Mouse (Mus musculus): ENCODE results near the gene Ing1. TPM values are rescaled to one million over a fixed set of nuclear protein-coding genes. Genes with fewer than 3 reads are reported as not detected.

Ing1 gene
- polyA plus RNA-seq, 1 experiment from 2014 or later, result 26.6 TPM

DNA sequence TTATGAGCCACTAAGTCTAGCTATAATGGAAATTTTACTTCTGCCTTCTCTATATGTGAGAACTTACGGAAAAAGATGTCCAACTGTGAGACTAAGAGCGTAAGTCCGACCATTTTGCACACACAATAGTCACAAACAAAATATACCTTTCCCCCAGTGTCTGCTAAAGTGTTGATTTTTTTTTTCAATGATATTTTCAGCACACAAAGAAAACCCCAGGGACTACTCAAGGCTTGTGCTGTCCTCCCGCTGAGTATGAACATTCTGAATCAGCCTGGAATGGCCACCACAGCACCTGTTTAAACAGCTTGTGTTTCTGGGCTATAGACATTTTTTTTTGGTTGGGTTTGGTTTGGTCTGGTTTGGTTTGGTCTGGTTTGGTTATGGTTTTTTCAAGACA, 15.4 kb downstream of the Ing1 start:
- 93% methylated on average over 4 of the region's 4 CpGs for WGBS
- ATAC-seq (ENCODE audit: insufficient number of reproducible peaks, insufficient read depth, low FRiP score, low read depth), result no peak
- Histone ChIP-seq H3K27ac (replicated peaks in 1 of 2; ENCODE audit: control insufficient read depth in 1 of 2, insufficient read depth in 1 of 2, low read depth in 2 of 2, low read length in 2 of 2) (no peak overlapping the region), H3K36me3 (ENCODE audit: control insufficient read depth, insufficient read depth, low read length) (peaks cover 12% of the 10 kb centered on the region; the same call in 1 of the 2 replicates), H3K9ac (ENCODE audit: low read length) (no peak overlapping the region), H3K4me3 (ENCODE audit: control insufficient read depth in 1 of 2, insufficient read depth in 1 of 2, low read depth in 1 of 2, low read length in 2 of 2) (no peak overlapping the region), H3K9me3 (ENCODE audit: control insufficient read depth, low read length) (no peaks in the 10 kb centered on the region), H3K4me1 (ENCODE audit: control insufficient read depth in 2 of 2, insufficient read depth in 2 of 2, low read length in 2 of 2) (no peaks in the 10 kb centered on the region), H3K27me3 (ENCODE audit: control insufficient read depth, insufficient read depth, low read length) (no peaks in the 10 kb centered on the region), H3K4me2 (ENCODE audit: low read length) (no peak overlapping the region)

DNA sequence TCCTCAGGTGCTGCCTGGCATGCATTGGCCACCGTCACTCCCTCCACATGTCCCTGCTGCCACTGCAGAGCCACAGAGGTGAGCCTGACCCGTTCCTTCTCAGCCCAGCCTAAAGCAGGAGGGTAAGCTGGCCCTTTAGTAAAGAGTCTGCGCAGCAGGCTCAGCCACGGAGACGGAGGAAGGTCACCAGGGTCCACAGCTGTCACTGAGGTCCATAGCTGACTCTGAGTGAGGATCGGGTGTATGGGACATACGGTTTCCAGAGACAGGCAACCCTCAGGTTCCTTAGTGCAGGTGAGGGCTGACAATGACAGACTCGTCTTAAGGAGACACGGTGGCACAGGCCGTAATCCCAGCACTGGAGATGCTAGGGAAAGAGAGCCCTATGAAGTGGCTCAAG, 16.6 kb downstream of the Ing1 start:
- H3K27ac ChIP-seq (replicated peaks in 1 of 2; ENCODE audit: control insufficient read depth in 1 of 2, insufficient read depth in 1 of 2, low read depth in 2 of 2, low read length in 2 of 2), result no peak overlapping the region
- no peaks in the 10 kb centered on the region for H3K9me3 ChIP-seq (ENCODE audit: control insufficient read depth, low read length)
- peaks cover 9% of the 10 kb centered on the region; the same call in 1 of the 2 replicates for H3K36me3 ChIP-seq (ENCODE audit: control insufficient read depth, insufficient read depth, low read length)
- H3K4me3 ChIP-seq (ENCODE audit: control insufficient read depth in 1 of 2, insufficient read depth in 1 of 2, low read depth in 1 of 2, low read length in 2 of 2), result no peak overlapping the region
- no peak overlapping the region for H3K4me2 ChIP-seq (ENCODE audit: low read length)
- H3K4me1 ChIP-seq (ENCODE audit: control insufficient read depth in 2 of 2, insufficient read depth in 2 of 2, low read length in 2 of 2), result no peaks in the 10 kb centered on the region
- no peak for ATAC-seq (ENCODE audit: insufficient number of reproducible peaks, insufficient read depth, low FRiP score, low read depth)
- WGBS, result 86% methylated on average over 10 of the region's 10 CpGs
- no peak overlapping the region for H3K9ac ChIP-seq (ENCODE audit: low read length)
- H3K27me3 ChIP-seq (ENCODE audit: control insufficient read depth, insufficient read depth, low read length), result no peaks in the 10 kb centered on the region

DNA sequence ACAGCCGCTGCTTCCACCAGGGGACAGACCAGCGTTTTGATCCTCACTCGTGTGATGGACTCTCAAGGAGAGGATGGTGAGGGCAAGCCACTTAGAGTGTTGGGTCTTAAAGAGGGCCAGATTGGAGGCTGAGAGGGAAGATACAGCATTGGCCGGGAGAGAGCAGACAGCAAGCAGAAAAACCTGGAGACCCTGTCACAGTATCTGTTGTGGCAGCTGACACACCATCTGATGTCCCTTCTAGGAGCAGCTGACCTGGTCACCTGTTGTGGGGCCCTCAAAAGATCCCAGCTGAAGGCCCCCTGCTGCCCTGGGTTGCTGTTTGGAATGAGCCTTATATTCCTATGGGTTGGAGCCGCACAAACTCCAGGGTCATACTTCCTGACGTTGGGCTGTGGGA, 17.1 kb downstream of the Ing1 start:
- no peak overlapping the region for H3K4me2 ChIP-seq (ENCODE audit: low read length)
- no peaks in the 10 kb centered on the region for H3K4me1 ChIP-seq (ENCODE audit: control insufficient read depth in 2 of 2, insufficient read depth in 2 of 2, low read length in 2 of 2)
- no peak overlapping the region for H3K27ac ChIP-seq (replicated peaks in 1 of 2; ENCODE audit: control insufficient read depth in 1 of 2, insufficient read depth in 1 of 2, low read depth in 2 of 2, low read length in 2 of 2)
- no peak overlapping the region for H3K4me3 ChIP-seq (ENCODE audit: control insufficient read depth in 1 of 2, insufficient read depth in 1 of 2, low read depth in 1 of 2, low read length in 2 of 2)
- no peak for ATAC-seq (ENCODE audit: insufficient number of reproducible peaks, insufficient read depth, low FRiP score, low read depth)
- no peaks in the 10 kb centered on the region for H3K9me3 ChIP-seq (ENCODE audit: control insufficient read depth, low read length)
- peaks cover 7% of the 10 kb centered on the region; the same call in 1 of the 2 replicates for H3K36me3 ChIP-seq (ENCODE audit: control insufficient read depth, insufficient read depth, low read length)
- H3K9ac ChIP-seq (ENCODE audit: low read length), result no peak overlapping the region
- 53% methylated on average over 6 of the region's 6 CpGs for WGBS
- H3K27me3 ChIP-seq (ENCODE audit: control insufficient read depth, insufficient read depth, low read length), result no peaks in the 10 kb centered on the region

DNA sequence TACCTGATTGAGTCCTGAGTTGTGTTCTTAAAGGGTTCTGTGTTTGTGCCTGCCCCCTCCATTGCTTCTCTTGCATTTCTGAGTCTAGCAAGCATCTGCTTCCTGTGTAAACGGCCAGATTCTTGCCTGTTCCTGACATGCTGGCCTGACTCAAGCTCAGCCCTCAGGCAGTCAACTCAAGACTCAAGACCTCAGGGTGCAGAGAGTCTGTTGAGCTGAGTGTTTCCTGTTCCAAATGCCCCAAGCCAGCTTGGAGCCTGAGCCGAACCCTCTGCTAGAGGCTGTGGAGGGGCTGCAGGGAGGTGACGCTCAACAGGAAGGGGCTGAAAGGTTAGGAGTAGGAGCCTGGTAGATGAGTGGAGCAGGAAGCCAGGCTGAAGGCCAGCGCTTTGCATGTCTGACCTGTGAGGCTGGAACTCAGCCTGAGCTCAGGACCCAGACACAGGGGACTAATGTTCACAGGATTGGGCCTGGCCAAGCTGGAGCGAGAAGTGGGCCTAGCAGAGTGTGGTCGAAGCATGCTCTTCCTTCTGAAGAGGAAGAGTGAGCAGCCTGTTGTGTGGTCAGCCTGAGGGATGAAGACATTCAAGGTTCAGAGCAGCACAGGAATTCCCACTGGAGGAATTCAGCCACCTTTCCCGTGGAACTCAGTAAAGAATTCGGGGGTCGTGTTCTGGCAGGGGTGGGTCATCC, 19.7 kb downstream of the Ing1 start:
- WGBS, result 50% methylated on average over 9 of the region's 9 CpGs
- Histone ChIP-seq H3K4me3 (ENCODE audit: control insufficient read depth in 1 of 2, insufficient read depth in 1 of 2, low read depth in 1 of 2, low read length in 2 of 2) (no peak overlapping the region), H3K9ac (ENCODE audit: low read length) (no peak overlapping the region), H3K27me3 (ENCODE audit: control insufficient read depth, insufficient read depth, low read length) (no peaks in the 10 kb centered on the region), H3K27ac (replicated peaks in 1 of 2; ENCODE audit: control insufficient read depth in 1 of 2, insufficient read depth in 1 of 2, low read depth in 2 of 2, low read length in 2 of 2) (0 out of 4 replicates have a peak overlapping the region, but pooled peaks of 1 of the 2 experiments have one; percentile 3), H3K36me3 (ENCODE audit: control insufficient read depth, insufficient read depth, low read length) (no peaks in the 10 kb centered on the region), H3K9me3 (ENCODE audit: control insufficient read depth, low read length) (no peaks in the 10 kb centered on the region), H3K4me2 (ENCODE audit: low read length) (no peak overlapping the region), H3K4me1 (ENCODE audit: control insufficient read depth in 2 of 2, insufficient read depth in 2 of 2, low read length in 2 of 2) (no peaks in the 10 kb centered on the region)
- no peak for ATAC-seq (ENCODE audit: insufficient number of reproducible peaks, insufficient read depth, low FRiP score, low read depth)

DNA sequence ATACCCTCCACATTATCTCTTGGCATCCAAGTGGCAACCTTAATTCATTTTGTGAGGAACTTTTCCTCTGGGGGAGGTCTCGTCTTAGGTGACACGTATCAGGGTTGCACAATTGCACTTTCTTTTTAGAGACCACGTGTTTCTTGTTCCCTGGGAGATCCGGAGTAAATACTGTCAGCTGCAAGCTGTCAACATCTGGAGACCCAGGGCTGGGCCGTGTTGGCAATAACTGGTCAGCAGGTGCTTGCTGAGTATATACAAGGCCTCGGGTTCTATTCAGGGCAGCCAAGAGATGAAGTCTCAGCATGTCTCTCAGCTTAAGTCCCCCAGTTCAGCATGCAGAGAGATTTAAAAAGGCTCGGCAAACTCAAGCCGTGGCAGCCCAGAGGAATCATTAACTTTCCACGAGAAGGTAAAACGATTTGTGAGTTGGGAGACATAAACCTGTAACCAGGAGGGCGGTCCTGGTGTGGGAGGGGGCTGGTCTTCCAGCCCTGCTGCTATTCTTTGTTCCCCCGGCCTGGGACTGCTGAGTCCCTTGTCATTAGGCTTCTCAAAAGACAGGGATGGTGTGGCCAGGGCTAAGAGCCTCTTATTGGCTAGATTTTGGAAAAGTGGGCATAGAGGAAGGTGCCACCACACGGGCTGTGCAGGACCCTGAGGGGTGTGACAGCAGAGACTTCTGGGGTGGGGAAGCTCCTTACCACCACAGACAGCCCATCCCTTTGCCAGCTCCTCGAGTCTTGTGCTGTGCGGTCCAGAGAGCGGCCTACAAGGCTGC, 20.4 kb downstream of the Ing1 start:
- H3K9ac ChIP-seq (ENCODE audit: low read length), result no peak overlapping the region
- no peaks in the 10 kb centered on the region for H3K36me3 ChIP-seq (ENCODE audit: control insufficient read depth, insufficient read depth, low read length)
- 65% methylated on average over 16 of the region's 16 CpGs for WGBS
- H3K9me3 ChIP-seq (ENCODE audit: control insufficient read depth, low read length), result no peaks in the 10 kb centered on the region
- H3K4me1 ChIP-seq (ENCODE audit: control insufficient read depth in 2 of 2, insufficient read depth in 2 of 2, low read length in 2 of 2), result no peaks in the 10 kb centered on the region
- H3K27ac ChIP-seq (replicated peaks in 1 of 2; ENCODE audit: control insufficient read depth in 1 of 2, insufficient read depth in 1 of 2, low read depth in 2 of 2, low read length in 2 of 2), result 0 out of 4 replicates have a peak overlapping the region, but pooled peaks of 1 of the 2 experiments have one; percentile 3
- no peaks in the 10 kb centered on the region for H3K27me3 ChIP-seq (ENCODE audit: control insufficient read depth, insufficient read depth, low read length)
- no peak overlapping the region for H3K4me2 ChIP-seq (ENCODE audit: low read length)
- no peak overlapping the region for H3K4me3 ChIP-seq (ENCODE audit: control insufficient read depth in 1 of 2, insufficient read depth in 1 of 2, low read depth in 1 of 2, low read length in 2 of 2)
- no peak for ATAC-seq (ENCODE audit: insufficient number of reproducible peaks, insufficient read depth, low FRiP score, low read depth)

DNA sequence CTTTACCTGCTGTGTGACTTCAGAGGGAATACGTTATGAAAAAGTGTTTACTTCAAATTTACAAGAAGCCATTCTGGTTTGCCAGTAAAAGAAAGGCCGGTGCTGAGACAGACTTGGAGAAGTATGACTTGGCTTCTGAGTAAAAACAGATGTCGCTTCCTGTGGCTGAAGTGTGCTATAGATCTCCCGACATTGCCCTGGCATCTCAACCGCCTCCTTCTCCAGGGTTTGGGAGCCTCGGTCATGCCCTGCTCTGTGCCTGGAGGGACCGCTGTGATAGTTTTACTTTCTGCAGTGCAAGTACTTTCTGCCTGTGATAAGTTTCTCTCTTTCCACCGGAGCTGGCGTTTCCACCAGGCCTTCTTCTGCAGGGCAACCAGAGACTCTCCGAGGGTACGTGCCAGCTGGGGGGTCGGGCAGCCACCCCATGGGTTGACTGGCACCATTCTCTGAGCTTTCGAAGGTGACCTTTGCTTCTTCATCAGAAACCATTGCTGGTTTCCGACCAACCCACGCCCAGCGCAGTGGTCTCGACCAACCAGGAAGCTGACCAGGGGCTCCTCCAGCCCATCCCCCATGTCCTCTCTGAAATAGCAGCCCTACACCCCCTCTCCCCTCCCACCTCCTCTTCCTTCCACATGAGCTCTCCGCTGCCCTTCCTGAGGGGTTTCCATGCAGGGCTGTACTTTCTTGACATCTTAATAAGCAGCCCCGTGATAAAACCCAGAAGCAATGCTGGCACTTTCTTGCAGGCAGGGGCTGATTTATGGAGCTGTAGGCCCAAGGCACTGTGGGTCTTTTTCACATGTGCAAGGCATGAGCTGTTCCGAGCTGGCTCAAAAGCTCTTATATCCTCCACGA, 30.4 kb downstream of the Ing1 start:
- Histone ChIP-seq H3K9me3 (ENCODE audit: control insufficient read depth, low read length) (peaks cover 8% of the 10 kb centered on the region; the same call in 1 of the 2 replicates), H3K4me1 (ENCODE audit: control insufficient read depth in 2 of 2, insufficient read depth in 2 of 2, low read length in 2 of 2) (no peaks in the 10 kb centered on the region; a peak in 1 of 4 replicates), H3K36me3 (ENCODE audit: control insufficient read depth, insufficient read depth, low read length) (no peaks in the 10 kb centered on the region), H3K27ac (replicated peaks in 1 of 2; ENCODE audit: control insufficient read depth in 1 of 2, insufficient read depth in 1 of 2, low read depth in 2 of 2, low read length in 2 of 2) (peak overlapping the region; percentile 55), H3K9ac (ENCODE audit: low read length) (no peak overlapping the region), H3K4me3 (ENCODE audit: control insufficient read depth in 1 of 2, insufficient read depth in 1 of 2, low read depth in 1 of 2, low read length in 2 of 2) (no peak overlapping the region), H3K4me2 (ENCODE audit: low read length) (no peak overlapping the region), H3K27me3 (ENCODE audit: control insufficient read depth, insufficient read depth, low read length) (no peaks in the 10 kb centered on the region)
- WGBS, result 70% methylated on average over 21 of the region's 21 CpGs
- ATAC-seq (ENCODE audit: insufficient number of reproducible peaks, insufficient read depth, low FRiP score, low read depth), result 0 out of 2 replicates have a peak, but pooled peaks have one; percentile 31

DNA sequence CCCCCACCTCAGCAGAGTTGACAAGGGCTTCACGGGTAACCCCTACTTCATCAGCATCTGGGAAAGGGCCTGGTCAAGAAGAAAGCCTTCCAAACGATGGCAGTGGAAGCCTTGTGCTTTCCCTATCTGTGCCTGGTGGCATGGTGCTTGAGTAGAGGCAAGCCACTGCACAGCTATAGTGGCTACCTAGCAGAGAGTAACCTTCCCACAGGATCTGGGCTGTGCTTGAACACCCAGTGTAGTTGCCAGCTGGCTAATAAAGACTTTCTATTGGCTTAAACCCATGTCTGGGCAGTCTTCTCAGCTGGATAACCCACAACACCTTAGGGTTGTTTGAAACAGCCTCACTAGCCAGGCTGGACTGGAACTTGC, 31.0 kb downstream of the Ing1 start:
- H3K4me3 ChIP-seq (ENCODE audit: control insufficient read depth in 1 of 2, insufficient read depth in 1 of 2, low read depth in 1 of 2, low read length in 2 of 2), result no peak overlapping the region
- no peak overlapping the region for H3K9ac ChIP-seq (ENCODE audit: low read length)
- H3K4me1 ChIP-seq (ENCODE audit: control insufficient read depth in 2 of 2, insufficient read depth in 2 of 2, low read length in 2 of 2), result no peaks in the 10 kb centered on the region; a peak in 1 of 4 replicates
- no peak overlapping the region for H3K4me2 ChIP-seq (ENCODE audit: low read length)
- H3K27ac ChIP-seq (replicated peaks in 1 of 2; ENCODE audit: control insufficient read depth in 1 of 2, insufficient read depth in 1 of 2, low read depth in 2 of 2, low read length in 2 of 2), result peak overlapping the region in 1 of 2 experiments; percentile 50; a peak in 1 of 4 replicates
- H3K27me3 ChIP-seq (ENCODE audit: control insufficient read depth, insufficient read depth, low read length), result no peaks in the 10 kb centered on the region
- ATAC-seq (ENCODE audit: insufficient number of reproducible peaks, insufficient read depth, low FRiP score, low read depth), result no peak
- 47% methylated on average over 2 of the region's 2 CpGs for whole genome bisulfite sequencing
- H3K9me3 ChIP-seq (ENCODE audit: control insufficient read depth, low read length), result peaks cover 8% of the 10 kb centered on the region; the same call in 1 of the 2 replicates
- H3K36me3 ChIP-seq (ENCODE audit: control insufficient read depth, insufficient read depth, low read length), result no peaks in the 10 kb centered on the region
